ENCODE assay signal across 19 mouse cellular contexts in genomic region chr12:32858444-32858843, GRCm38 (mm10).
"Had no signal": no experiment of that assay in that cellular context is flagged by ENCODE, and none has a peak within 500 bp of the region (broad histone marks: within the 10 kb centered on the region; RNA-seq: fewer than 3 reads in every experiment).

No protein-coding gene starts in this region.

- H3K4me1 ChIP-seq: liver, embryonic 12.5 days; midbrain, embryonic 12.5 days; neural tube, embryonic 13.5 days; neural tube, embryonic 15.5 days had no signal

- ATAC-seq: liver, embryonic 12.5 days; midbrain, embryonic 16.5 days had no signal

- DNase-seq: lung, postnatal 10 days; lung, postnatal 4 days; midbrain, embryonic 14.5 days; retina, postnatal 1 day; right cerebral cortex, adult 18-20 months; right cerebral cortex, postnatal 25 days; right cerebral cortex, postnatal 4 days; spleen, adult 18-20 months; thymus, adult 18-20 months; thymus, postnatal 14 days; thymus, postnatal 36 days had no signal

- H3K9me3 ChIP-seq: liver, embryonic 12.5 days; midbrain, embryonic 10.5 days; midbrain, embryonic 12.5 days; neural tube, embryonic 13.5 days; neural tube, embryonic 15.5 days had no signal

- H3K27ac ChIP-seq: liver, embryonic 12.5 days; liver, embryonic 14.5 days; midbrain, embryonic 10.5 days; midbrain, embryonic 12.5 days; neural tube, embryonic 13.5 days; neural tube, embryonic 15.5 days had no signal

- H3K4me3 ChIP-seq: liver, embryonic 12.5 days; midbrain, embryonic 10.5 days; midbrain, embryonic 12.5 days; myocyte; neural tube, embryonic 13.5 days; neural tube, embryonic 15.5 days had no signal

- H3K27me3 ChIP-seq: liver, embryonic 12.5 days; midbrain, embryonic 12.5 days; neural tube, embryonic 13.5 days; neural tube, embryonic 15.5 days had no signal

- H3K9ac ChIP-seq: liver, embryonic 12.5 days; liver, embryonic 14.5 days; midbrain, embryonic 12.5 days; neural tube, embryonic 13.5 days; neural tube, embryonic 15.5 days had no signal

- H3K4me2 ChIP-seq: liver, embryonic 12.5 days; midbrain, embryonic 12.5 days; neural tube, embryonic 13.5 days; neural tube, embryonic 15.5 days had no signal
